Mouse (Mus musculus): ENCODE measurements around the gene Tbp. TPM values are rescaled to one million over a fixed set of nuclear protein-coding genes. Genes with fewer than 3 reads are reported as not detected.
"Not testable (repeated sequence)": the region's sequence is repeated elsewhere in the genome, so short reads cannot be mapped to it uniquely, and the experiment has no call there.

The Tbp gene
- total RNA-seq, 2 experiments from 2014 or later: 25.2 to 28.8 TPM

GRCm38 (mm10) chr17:15535162-15535800 lies 35.6 kb downstream of the Tbp start:
- intact Hi-C loops (cut with DNase I): no loop called here
- DNase-seq (ENCODE audit: low spot score in 2 of 2): peak; percentile 65 to 92

- DNase-seq (ENCODE audit: low spot score in 2 of 2): no peak
- intact Hi-C loops (cut with DNase I): no loop called here
Observed at GRCm38 (mm10) chr17:15535943-15536342, 36.3 kb downstream of the Tbp start.

GRCm38 (mm10) chr17:15536457-15536904 lies 36.8 kb downstream of the Tbp start:
- intact Hi-C loops (cut with DNase I): no loop called here
- DNase-seq (ENCODE audit: low spot score in 2 of 2): no peak

- intact Hi-C loops (cut with DNase I): no loop called here
Observed at GRCm38 (mm10) chr17:15540309-15540708, 40.6 kb downstream of the Tbp start.

GRCm38 (mm10) chr17:15543868-15544267 lies 44.2 kb downstream of the Tbp start:
- intact Hi-C loops (cut with DNase I); DNase-seq (ENCODE audit: low spot score in 2 of 2): not testable (repeated sequence)

More at GRCm38 (mm10) chr17:15540309-15540708, 40.6 kb downstream of the Tbp start:
- DNase-seq (ENCODE audit: low spot score in 2 of 2): no peak

- intact Hi-C loops (cut with DNase I): no loop called here
- no peak for DNase-seq (ENCODE audit: low spot score in 2 of 2)
Observed at GRCm38 (mm10) chr17:15546440-15546839, 46.8 kb downstream of the Tbp start.

- intact Hi-C loops (cut with DNase I): no loop called here
- DNase-seq (ENCODE audit: low spot score in 2 of 2): no peak
Observed at GRCm38 (mm10) chr17:15549713-15550112, 50.0 kb downstream of the Tbp start.

- intact Hi-C loops (cut with DNase I): no loop called here
- DNase-seq (ENCODE audit: low spot score in 2 of 2): no peak
Observed at GRCm38 (mm10) chr17:15559946-15560345, 60.3 kb downstream of the Tbp start.

- intact Hi-C loops (cut with DNase I): loop anchor here (2.0 kb wide), 1 partner anchor 37 kb away; the partner anchor contains the start of gene Pdcd2
- DNase-seq (ENCODE audit: low spot score in 2 of 2): peak; percentile 100
Observed at GRCm38 (mm10) chr17:15564014-15564927, 64.6 kb downstream of the Tbp start, which contains the start of gene Prdm9. Gene Prdm9, minus strand, starts transcription at chr17:15564354.

GRCm38 (mm10) chr17:15564928-15565300 lies 65.2 kb downstream of the Tbp start:
- peak; percentile 5 to 6 for DNase-seq (ENCODE audit: low spot score in 2 of 2)

GRCm38 (mm10) chr17:15566908-15567307 lies 67.2 kb downstream of the Tbp start:
- DNase-seq (ENCODE audit: low spot score in 2 of 2): no peak
- intact Hi-C loops (cut with DNase I): no loop called here

More at GRCm38 (mm10) chr17:15564928-15565300, 65.2 kb downstream of the Tbp start:
- intact Hi-C loops (cut with DNase I): loop anchor here (2.0 kb wide), 1 partner anchor 38 kb away; the partner anchor contains the start of gene Pdcd2

GRCm38 (mm10) chr17:15575056-15575455 lies 75.4 kb downstream of the Tbp start:
- intact Hi-C loops (cut with DNase I): no loop called here
- no peak for DNase-seq (ENCODE audit: low spot score in 2 of 2)

GRCm38 (mm10) chr17:15577291-15577694 lies 77.6 kb downstream of the Tbp start:
- DNase-seq (ENCODE audit: low spot score in 2 of 2): peak; percentile 16 to 17
- intact Hi-C loops (cut with DNase I): no loop called here

Other genes starting within 250 kb of the Tbp start
- 1 to 10 TPM; 7.2 to 7.7 TPM for gene Dll1, start 123.0 kb upstream of the Tbp start, total RNA-seq (2021)
- 10 to 100 TPM; 39.3 to 42.8 TPM for gene Fam120b, start 103.7 kb upstream of the Tbp start, total RNA-seq (2021)
- 100 to 1,000 TPM; 122 to 129 TPM for gene Psmb1, start 137 bp upstream of the Tbp start, total RNA-seq (2021)
- 10 to 100 TPM; 14.7 to 17.0 TPM for gene Pdcd2, start 27.4 kb downstream of the Tbp start, total RNA-seq (2021)
- 1 to 10 TPM; 1.4 to 3.0 TPM for gene Prdm9, start 64.5 kb downstream of the Tbp start, total RNA-seq (2021)
- gene Chd1, start 205.1 kb downstream of the Tbp start, total RNA-seq (2021): 10 to 100 TPM; 23.8 to 23.9 TPM